In the genomic region with DNA sequence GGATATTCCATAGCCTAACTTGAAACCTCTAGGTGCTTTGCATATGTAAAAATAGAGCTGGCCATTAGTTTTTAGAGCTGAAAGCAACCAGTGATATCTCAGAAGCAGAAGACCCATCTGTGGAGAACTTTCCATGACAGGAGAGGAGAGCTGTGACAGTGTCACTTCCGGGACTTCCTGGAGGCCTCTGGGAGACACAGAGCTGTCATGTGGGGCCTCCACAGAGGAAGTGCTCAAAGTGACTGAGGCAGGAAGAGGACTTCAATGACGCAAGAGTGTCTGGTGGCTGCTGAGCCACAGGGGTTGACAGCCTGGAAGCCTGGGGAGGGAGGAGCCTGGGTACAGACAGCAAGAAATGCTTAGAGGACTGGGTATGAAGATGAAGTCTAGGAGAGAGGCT, we compare ENCODE assay signal across 8 mouse cellular contexts. TPM values are rescaled to one million over a fixed set of nuclear protein-coding genes. Genes with fewer than 3 reads are reported as not detected.
A peak's percentile ranks its signal among the peaks of the same experiment; 100 is the strongest.
DNase-seq lines count a peak whose midpoint lies in the region; TF ChIP-seq lines count a peak whose summit lies in the region.

No protein-coding gene starts in this region.

- intact Hi-C loops in heart, adult 2 months (cut with DNase I): no loop called here

- no peaks in the 10 kb centered on the region for H3K79me2 ChIP-seq in heart, adult 2 months (replicated peaks; ENCODE audit: control insufficient read depth, insufficient read depth, low read length)

- H3K27me3 ChIP-seq in heart, adult 2 months (ENCODE audit: control insufficient read depth, insufficient read depth, low read length): no peaks in the 10 kb centered on the region
- H3K27me3 ChIP-seq in hindbrain, embryonic 10.5 days (ENCODE audit: insufficient read depth, poor library complexity, severe bottlenecking): no peaks in the 10 kb centered on the region

- TF ChIP-seq POLR2A in heart, adult 2 months (IDR thresholded peaks at IDR 0.05; ENCODE audit: insufficient read depth, low read depth, low read length): no peak

- 20% methylated on average over 2 of the region's 2 CpGs for WGBS in heart, adult 2 months
- 60% methylated on average over 2 of the region's 2 CpGs for WGBS in hindbrain, embryonic 10.5 days

- DNase-seq in adrenal gland, adult 2 months: peak; percentile 63
- DNase-seq in adrenal gland, postnatal 4 days (ENCODE audit: low spot score in 2 of 2): no peak
- peak; percentile 41 to 80 for DNase-seq in heart, adult 2 months
- peak; percentile 47 to 83 for DNase-seq in kidney, postnatal 25 days
- peak; percentile 93 for DNase-seq in naive thymus-derived CD4-positive, alpha-beta T cell, adult 2 months (ENCODE audit: low read depth)
- DNase-seq in cerebellum, adult 9-10 months: no peak
- no peak for DNase-seq in neural tube, embryonic 10.5 days (ENCODE audit: extremely low spot score, low spot score)
- no peak for DNase-seq in hindbrain, embryonic 10.5 days (ENCODE audit: low spot score)

- no peaks in the 10 kb centered on the region for H3K9me3 ChIP-seq in hindbrain, embryonic 10.5 days

- H3K27ac ChIP-seq in heart, adult 2 months: peak overlapping the region; percentile 26
- no peak overlapping the region for H3K27ac ChIP-seq in hindbrain, embryonic 10.5 days

- no peak overlapping the region for H3K9ac ChIP-seq in heart, adult 2 months (ENCODE audit: low read depth, low read length)

- H3K36me3 ChIP-seq in heart, adult 2 months (ENCODE audit: control insufficient read depth, insufficient read depth, low read length): no peaks in the 10 kb centered on the region
- H3K36me3 ChIP-seq in hindbrain, embryonic 10.5 days: no peaks in the 10 kb centered on the region

- H3K4me3 ChIP-seq in heart, adult 2 months: no peak overlapping the region
- no peak overlapping the region for H3K4me3 ChIP-seq in hindbrain, embryonic 10.5 days

- TF ChIP-seq CTCF in heart, adult 2 months (IDR thresholded peaks at IDR 0.05): no peak

- 0 out of 2 replicates have a peak, but pooled peaks have one; percentile 38 for TF ChIP-seq EP300 in heart, adult 2 months (IDR thresholded peaks at IDR 0.05; ENCODE audit: insufficient read depth, low read depth, low read length)

- H3K4me1 ChIP-seq in heart, adult 2 months (ENCODE audit: control insufficient read depth, insufficient read depth, low read length): peaks cover 10% of the 10 kb centered on the region
- peaks cover 15% of the 10 kb centered on the region for H3K4me1 ChIP-seq in hindbrain, embryonic 10.5 days (replicated peaks)

RNA-seq across cellular contexts. Expression of a gene that starts 6.2 kb away (rescaled TPM):
- total RNA-seq in adrenal gland, adult 2 months (2021): 10 to 100 TPM; 11.5 to 18.4 TPM
- 17.5 and 21.1 TPM in 2 replicates for polyA plus RNA-seq in adrenal gland, adult 2 months (2012; rRNA removed)
- 10 to 100 TPM; 21.5 to 22.3 TPM for total RNA-seq in adrenal gland, postnatal 4 days (2021)
- 10 to 100 TPM; 13.2 to 13.8 TPM for total RNA-seq in heart, adult 2 months (2021)
- polyA plus RNA-seq in heart, adult 2 months (2012; rRNA removed): 8.4 and 13.5 TPM in 2 replicates
- polyA plus RNA-seq in hindbrain, embryonic 10.5 days (2016; fragmentation: Nextera tagmentation; extraction: Ambion mirVana): 3.2 and 6.2 TPM in 2 replicates

RNA-seq across cellular contexts. Expression of a gene that starts 52.7 kb away (rescaled TPM):
- total RNA-seq in adrenal gland, adult 2 months (2021): under 1 TPM; 0.14 to 0.41 TPM
- 0.29 and 0.39 TPM in 2 replicates for polyA plus RNA-seq in adrenal gland, adult 2 months (2012; rRNA removed)
- total RNA-seq in adrenal gland, postnatal 4 days (2021): 1 to 10 TPM; 2.0 to 2.2 TPM
- under 1 TPM; 0.23 to 0.32 TPM for total RNA-seq in heart, adult 2 months (2021)
- 0.53 and 0.70 TPM in 2 replicates for polyA plus RNA-seq in heart, adult 2 months (2012; rRNA removed)
- polyA plus RNA-seq in hindbrain, embryonic 10.5 days (2016; fragmentation: Nextera tagmentation; extraction: Ambion mirVana): 3.3 and 5.0 TPM in 2 replicates

Comparison
In these comparisons a context has a peak if more than half of its experiments do, and no peak if none do; other contexts are left out.
1. DNase-seq: peak in adrenal gland, adult 2 months (single experiment), heart, adult 2 months (2 of 2), kidney, postnatal 25 days (2 of 2) and naive thymus-derived CD4-positive, alpha-beta T cell, adult 2 months (single experiment); none in adrenal gland, postnatal 4 days (0 of 2), cerebellum, adult 9-10 months (single experiment), neural tube, embryonic 10.5 days (single experiment) and hindbrain, embryonic 10.5 days (single experiment).